Mouse (Mus musculus) left cerebral cortex, postnatal 14 days (tissue): ENCODE results near the gene Nr2c2. TPM values are rescaled to one million over a fixed set of nuclear protein-coding genes. Genes with fewer than 3 reads are reported as not detected.

ENCODE experiments used
- DNase-seq, 2 experiments: peaks; one replicate each; pipeline ENCODE4 v3.0.0; 2021 to 2022; ENCODE audit warnings: low spot score in 2 of 2, mixed read lengths in 1 of 2
- intact Hi-C: fragments of 180-260 bp; cut with DNase I; formaldehyde crosslinking; loops from one replicate; pipeline ENCODE4 v1.15.1; 2025
- total RNA-seq, 2 experiments: library from RNA; stranded (reverse); gene quantifications; 2 replicates each; pipeline ENCODE4 v1.2.3; 2021

Nr2c2 gene
- total RNA-seq, 2 experiments from 2014 or later = 88.9 to 93.9 TPM

GRCm38 (mm10) chr6:92093869-92094268 lies 2.7 kb downstream of the Nr2c2 start:
- intact Hi-C loops = loop anchor here (10.0 kb wide), 1 partner anchor 91 kb away; the partner anchor contains the start of gene Mrps25
- DNase-seq = no peak

GRCm38 (mm10) chr6:92100679-92101360 lies 9.6 kb downstream of the Nr2c2 start:
- intact Hi-C loops = no loop called here
- no peak for DNase-seq

DNA sequence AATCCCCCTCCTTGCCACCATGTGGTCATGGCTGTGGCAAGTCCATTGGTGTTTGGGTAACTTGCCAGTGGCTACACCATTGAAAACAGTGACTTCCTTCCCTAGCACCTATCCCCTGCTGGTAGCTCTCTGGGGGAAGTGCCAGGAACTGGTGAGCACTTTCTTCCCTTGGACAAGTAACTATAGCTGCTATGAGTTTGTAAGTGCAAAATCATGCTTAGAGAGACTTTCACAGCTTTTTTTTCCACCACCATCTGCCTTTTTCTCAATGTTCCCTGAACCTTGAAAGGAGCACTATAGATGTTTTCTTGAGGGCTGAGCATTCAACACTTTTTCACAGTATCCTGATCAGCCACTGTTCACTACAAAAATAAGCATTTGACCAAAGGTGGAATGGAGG lies 33.4 kb downstream of the Nr2c2 start:
- peak in 1 of 2 experiments; percentile 22 for DNase-seq
- intact Hi-C loops = no loop called here

- no peak for DNase-seq
- intact Hi-C loops = no loop called here
Measured at GRCm38 (mm10) chr6:92126861-92127468, 35.8 kb downstream of the Nr2c2 start.

GRCm38 (mm10) chr6:92131456-92131855 lies 40.3 kb downstream of the Nr2c2 start:
- DNase-seq = no peak

GRCm38 (mm10) chr6:92132021-92132911 lies 41.1 kb downstream of the Nr2c2 start:
- intact Hi-C loops = no loop called here
- DNase-seq = no peak

More at GRCm38 (mm10) chr6:92131456-92131855, 40.3 kb downstream of the Nr2c2 start:
- intact Hi-C loops = no loop called here

- intact Hi-C loops = loop anchor here (2.0 kb wide), 1 partner anchor 35 kb away; no protein-coding TSS in a partner anchor
Measured at GRCm38 (mm10) chr6:92133617-92134016, 42.4 kb downstream of the Nr2c2 start.

GRCm38 (mm10) chr6:92136356-92136755 lies 45.2 kb downstream of the Nr2c2 start:
- DNase-seq = no peak

More at GRCm38 (mm10) chr6:92133617-92134016, 42.4 kb downstream of the Nr2c2 start:
- peak in 1 of 2 experiments; percentile 42 for DNase-seq

DNA sequence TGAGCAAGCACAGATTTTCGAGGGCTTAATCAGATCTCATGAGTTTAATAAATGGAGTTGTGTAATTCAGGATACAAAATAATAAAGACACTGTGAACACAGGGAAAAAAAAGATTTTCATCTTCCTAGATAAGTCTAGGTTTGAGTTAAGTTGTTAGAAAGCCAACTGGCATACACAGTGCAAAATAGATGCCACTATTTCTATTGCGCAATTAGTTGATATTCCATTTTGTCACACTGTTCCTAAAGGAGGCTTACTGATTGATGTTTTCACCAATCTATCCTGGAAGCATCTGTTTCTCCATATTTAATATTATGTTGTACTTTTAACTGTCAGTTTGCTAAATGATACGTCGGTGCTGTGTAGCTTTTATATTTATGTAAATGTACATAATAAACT lies 54.7 kb downstream of the Nr2c2 start:
- intact Hi-C loops = no loop called here
- no peak for DNase-seq

More at GRCm38 (mm10) chr6:92136356-92136755, 45.2 kb downstream of the Nr2c2 start:
- intact Hi-C loops = no loop called here

GRCm38 (mm10) chr6:92153774-92154173 lies 62.6 kb downstream of the Nr2c2 start:
- intact Hi-C loops = no loop called here
- no peak for DNase-seq

GRCm38 (mm10) chr6:92158801-92159200 lies 67.6 kb downstream of the Nr2c2 start:
- intact Hi-C loops = no loop called here
- DNase-seq = no peak

DNA sequence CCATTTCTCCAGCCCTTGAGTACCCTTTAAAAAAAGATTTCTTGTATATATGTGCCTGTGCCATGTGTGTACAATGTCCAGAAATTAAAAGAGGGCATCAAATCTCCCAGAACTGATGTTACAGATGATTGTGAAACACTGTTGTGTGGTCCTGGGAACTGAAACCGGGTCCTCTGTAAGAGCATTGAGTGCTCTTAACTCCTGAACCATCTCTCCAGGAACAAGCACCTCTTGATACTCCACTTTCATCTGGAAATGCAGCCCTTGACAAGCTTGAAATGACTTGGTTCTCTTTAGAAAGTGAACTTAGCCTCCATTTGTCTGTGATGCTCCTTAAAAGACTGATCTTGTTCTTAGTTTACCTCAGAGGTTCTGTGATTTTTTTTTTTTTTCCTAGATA lies 71.5 kb downstream of the Nr2c2 start:
- DNase-seq = no peak
- intact Hi-C loops = no loop called here

- DNase-seq = no peak
- intact Hi-C loops = no loop called here
Measured at GRCm38 (mm10) chr6:92176450-92176849, 85.3 kb downstream of the Nr2c2 start.

DNA sequence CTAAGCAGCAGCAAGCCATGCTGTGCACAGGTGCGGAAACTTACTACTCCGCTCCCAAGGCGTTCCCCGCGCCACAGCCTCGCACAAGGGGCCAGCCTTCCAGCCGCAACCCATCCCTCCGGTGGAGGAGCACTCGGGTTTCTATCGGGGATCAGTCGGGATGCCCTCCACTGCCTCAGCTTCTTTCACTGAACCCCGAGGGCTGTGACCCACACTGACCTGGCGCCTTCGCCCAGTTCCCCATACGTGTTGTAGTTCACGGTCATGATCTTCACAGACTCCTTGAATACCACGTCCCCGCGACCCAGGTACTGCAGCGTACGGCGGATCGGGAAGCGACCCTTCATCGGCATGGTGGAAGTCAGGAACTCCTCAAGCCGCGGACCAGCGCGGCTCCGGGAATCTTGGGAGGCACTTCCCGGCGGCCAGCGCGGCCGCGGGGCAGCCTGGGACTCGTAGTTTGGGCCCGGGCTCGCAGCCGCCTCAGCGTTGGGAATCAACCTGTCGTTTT lies 92.5 kb downstream of the Nr2c2 start, which contains the start of gene Mrps25:
TSS of gene Mrps25 (minus strand) at position 413 of the 511 bp plus-strand sequence.
- intact Hi-C loops = loop anchor here (10.0 kb wide), 2 partner anchors 89 to 299 kb away; partner anchors contain the start of gene Nr2c2

GRCm38 (mm10) chr6:92184178-92184577 lies 93.0 kb downstream of the Nr2c2 start:
- no peak for DNase-seq
- intact Hi-C loops = loop anchor here (10.0 kb wide), 2 partner anchors 89 to 299 kb away; partner anchors contain the start of gene Nr2c2

More for the DNA sequence above, 92.5 kb downstream of the Nr2c2 start, which contains the start of gene Mrps25:
- DNase-seq = peak; percentile 55 to 80

- no peak for DNase-seq
- intact Hi-C loops = no loop called here
Measured at GRCm38 (mm10) chr6:92199414-92199813, 108.2 kb downstream of the Nr2c2 start.

GRCm38 (mm10) chr6:92214055-92214772 lies 123.0 kb downstream of the Nr2c2 start:
- intact Hi-C loops = no loop called here
- peak in 1 of 2 experiments; percentile 14 for DNase-seq

DNA sequence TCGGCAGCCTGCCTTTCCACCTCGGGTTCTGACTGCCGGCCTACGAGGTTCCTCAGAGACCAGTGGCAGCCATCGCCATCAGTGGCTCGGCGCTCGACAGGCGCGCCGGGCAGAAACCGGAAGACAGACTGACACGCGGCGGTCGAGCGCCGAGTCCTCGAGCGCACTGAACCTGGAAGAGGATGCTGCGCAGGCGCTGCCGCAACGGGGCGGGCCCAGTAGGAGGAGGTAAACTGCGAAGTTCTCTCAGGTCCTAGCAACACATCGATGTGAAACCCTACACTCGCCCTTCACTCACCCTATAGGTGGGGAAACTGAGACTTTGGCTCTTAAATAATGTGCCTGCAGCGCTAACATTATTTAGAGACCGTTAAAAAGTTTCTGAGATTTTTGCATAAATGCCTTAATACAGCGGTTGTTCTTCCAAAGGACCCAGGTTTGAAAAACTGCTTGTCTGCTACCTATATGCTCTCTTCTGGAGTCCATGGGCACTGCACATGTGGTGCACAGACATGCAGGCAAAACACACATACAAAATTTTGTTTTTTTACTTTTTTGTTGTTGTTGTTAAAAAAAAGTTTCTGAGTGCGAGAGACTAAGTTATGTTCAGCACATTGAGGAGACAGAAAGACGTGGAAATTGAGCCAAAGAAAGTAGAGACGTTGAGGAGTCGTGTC lies 123.7 kb downstream of the Nr2c2 start, which contains the start of gene Rbsn:
TSS of gene Rbsn (minus strand) at position 153 of the 677 bp plus-strand sequence.
- intact Hi-C loops = no loop called here
- peak; percentile 91 to 92 for DNase-seq
